Mouse (Mus musculus) hematopoietic stem cell, adult 5-6 weeks (primary cell): ENCODE measurements around the gene Ramp3. TPM values are rescaled to one million over a fixed set of nuclear protein-coding genes. Genes with fewer than 3 reads are reported as not detected.

Experiments used
- ATAC-seq, 2 experiments: fragments of 125-278 bp in 1 of 2; replicated peaks in 1 of 2; 2 replicates each; pipeline ENCODE4 v1.8.0; 2016 to 2017; ENCODE audit warnings: inconsistent platforms in 2 of 2, mild to moderate bottlenecking in 2 of 2, moderate number of reproducible peaks in 2 of 2, low read depth in 1 of 2, moderate TSS enrichment in 1 of 2; ENCODE audit not compliant: low FRiP score in 2 of 2, poor library complexity in 2 of 2, severe bottlenecking in 2 of 2, insufficient read depth in 1 of 2, low TSS enrichment in 1 of 2
- total RNA-seq: library from RNA; stranded (forward); fragments of 172-1452, 232-1000 nt; gene quantifications from 2 replicates; pipeline ENCODE4 v1.2.3, GENCODE M21; 2017

Ramp3 gene
- total RNA-seq, 1 experiment from 2014 or later = not detected

- ATAC-seq = no peak
Measured at GRCm38 (mm10) chr11:6698281-6698680, 40.0 kb downstream of the Ramp3 start.

GRCm38 (mm10) chr11:6702258-6702657 is 43.9 kb downstream of the Ramp3 start:
- no peak for ATAC-seq

GRCm38 (mm10) chr11:6704851-6705250 is 46.5 kb downstream of the Ramp3 start:
- ATAC-seq = no peak

GRCm38 (mm10) chr11:6705516-6705915 is 47.2 kb downstream of the Ramp3 start:
- ATAC-seq = no peak

- no peak for ATAC-seq
Measured at GRCm38 (mm10) chr11:6706796-6707195, 48.5 kb downstream of the Ramp3 start.

- ATAC-seq = no peak
Measured at GRCm38 (mm10) chr11:6708437-6708836, 50.1 kb downstream of the Ramp3 start.

GRCm38 (mm10) chr11:6710409-6710808 is 52.1 kb downstream of the Ramp3 start:
- ATAC-seq = 0 out of 4 replicates have a peak, but pooled peaks of 1 of the 2 experiments have one; percentile 4

GRCm38 (mm10) chr11:6720746-6721145 is 62.4 kb downstream of the Ramp3 start:
- ATAC-seq = no peak

- ATAC-seq = no peak
Measured at GRCm38 (mm10) chr11:6726921-6727320, 68.6 kb downstream of the Ramp3 start.

Other genes starting within 250 kb of the Ramp3 start
- 1,374 and 1,758 TPM in 2 replicates for gene Ppia, start 243.1 kb upstream of the Ramp3 start, total RNA-seq
- gene H2afv, start 214.1 kb upstream of the Ramp3 start, total RNA-seq = 138 and 152 TPM in 2 replicates
- gene Purb, start 182.6 kb upstream of the Ramp3 start, total RNA-seq = 75.8 and 78.8 TPM in 2 replicates
- 41.4 and 46.3 TPM in 2 replicates for gene Myo1g, start 137.6 kb upstream of the Ramp3 start, total RNA-seq
- 46.1 and 80.2 TPM in 2 replicates for gene Ccm2, start 111.6 kb upstream of the Ramp3 start, total RNA-seq
- 0.05 TPM in 1 of 2 replicates, not detected in the other for gene Nacad, start 52.5 kb upstream of the Ramp3 start, total RNA-seq
- 19.9 and 36.6 TPM in 2 replicates for gene Tbrg4, start 32.5 kb upstream of the Ramp3 start, total RNA-seq
- not detected in 2 replicates for gene Wap, start 19.9 kb upstream of the Ramp3 start, total RNA-seq
- not detected in 2 replicates for gene Gm11983, start 179.1 kb downstream of the Ramp3 start, total RNA-seq